Mouse (Mus musculus) liver, embryonic 11.5 days (tissue): Measurements from ENCODE around the gene Slirp. TPM values are rescaled to one million over a fixed set of nuclear protein-coding genes. Genes with fewer than 3 reads are reported as not detected.
"Not testable (repeated sequence)": the region's sequence is repeated elsewhere in the genome, so short reads cannot be mapped to it uniquely, and the experiment has no call there.

ENCODE experiments used
- ATAC-seq: fragments of 200-750 bp; cut with Nextera tagmentation; replicated peaks from 2 replicates; pipeline ENCODE4 v1.8.0; 2017; ENCODE audit warnings: moderate number of reproducible peaks, mild to moderate bottlenecking, moderate TSS enrichment, moderate library complexity; ENCODE audit not compliant: low FRiP score
- DNase-seq: peaks from one replicate; pipeline ENCODE4 v3.0.0-alpha.2; 2017; ENCODE audit warnings: low spot score
- H3K27ac ChIP-seq: fragments of 300-500 bp; sonication (generic); 2 replicates; pipeline ENCODE4 v1.5.1; 2014; ENCODE audit warnings: mild to moderate bottlenecking, low read depth, low read length, control low read depth
- H3K27me3 ChIP-seq: fragments of 300-500 bp; sonication (generic); replicated peaks from 2 replicates; pipeline ENCODE4 v1.6.1; 2014; ENCODE audit warnings: low read length, mixed read lengths; ENCODE audit not compliant: control insufficient read depth, insufficient read depth
- H3K36me3 ChIP-seq: fragments of 300-500 bp; sonication (generic); 2 replicates; pipeline ENCODE4 v1.6.1; 2014; ENCODE audit warnings: mild to moderate bottlenecking, low read length, moderate library complexity, mixed read lengths; ENCODE audit not compliant: control insufficient read depth, insufficient read depth
- H3K4me1 ChIP-seq: fragments of 300-500 bp; sonication (generic); replicated peaks from 2 replicates; pipeline ENCODE4 v1.6.1; 2014; ENCODE audit warnings: low read length, mixed read lengths; ENCODE audit not compliant: control insufficient read depth, insufficient read depth
- H3K4me2 ChIP-seq: fragments of 300-500 bp; sonication (generic); 2 replicates; pipeline ENCODE4 v1.6.1; 2014; ENCODE audit warnings: mild to moderate bottlenecking, control low read depth, moderate library complexity
- H3K4me3 ChIP-seq: fragments of 300-500 bp; sonication (generic); 2 replicates; pipeline ENCODE4 v1.5.1; 2014; ENCODE audit warnings: low read depth, low read length, control low read depth
- H3K9ac ChIP-seq: fragments of 300-500 bp; sonication (generic); 2 replicates; pipeline ENCODE4 v1.6.1; 2014; ENCODE audit warnings: low read depth, low read length, control low read depth
- H3K9me3 ChIP-seq: fragments of 300-500 bp; sonication (generic); 2 replicates; pipeline ENCODE4 v1.6.1; 2016; ENCODE audit warnings: low read length, inconsistent platforms, mixed read lengths; ENCODE audit not compliant: control insufficient read depth
- WGBS: fragments of 180-500 bp; shearing (Covaris S2); extraction: QIAGEN DNeasy Blood & Tissue Kit; methylation state at CpG from one replicate; pipeline ENCODE4 v1.1.7; 2014; 5-methylcytosine and 5-hydroxymethylcytosine counted together
- polyA plus RNA-seq: library from polyadenylated mRNA; unstranded; fragments of >200 nt; fragmentation: Nextera tagmentation; extraction: Ambion mirVana; gene quantifications from 2 replicates; pipeline ENCODE4 v1.2.1, GENCODE M21; 2014

The Slirp gene
- polyA plus RNA-seq, 1 experiment from 2014 or later: 321 TPM

DNA sequence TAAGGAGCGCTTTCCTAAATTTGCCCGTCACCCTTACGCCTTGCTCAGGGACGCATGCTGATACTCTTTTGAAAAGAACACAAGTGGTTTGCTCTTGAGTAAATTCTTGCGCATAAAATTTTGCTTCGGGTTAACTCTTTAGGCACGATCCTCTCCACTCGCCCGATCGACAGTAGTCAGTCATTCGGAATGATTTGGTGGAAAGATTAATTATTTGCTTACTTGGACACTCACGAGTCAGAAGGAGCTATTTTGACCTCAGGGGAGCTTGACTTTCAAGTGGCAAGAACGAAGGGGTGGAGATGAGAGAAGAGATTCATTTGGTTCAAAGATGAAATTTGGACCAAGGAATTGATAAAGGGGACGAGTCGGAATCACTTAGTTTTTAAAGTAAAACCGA lies 515 bp downstream of the Slirp start:
- Histone ChIP-seq H3K4me1 (peaks cover 12% of the 10 kb centered on the region), H3K27me3 (no peaks in the 10 kb centered on the region), H3K36me3 (peaks cover 24% of the 10 kb centered on the region), H3K4me2 (peak overlapping the region; percentile 81), H3K27ac (no peak overlapping the region), H3K4me3 (peak overlapping the region; percentile 91), H3K9ac (peak overlapping the region; percentile 92), H3K9me3 (no peaks in the 10 kb centered on the region)
- no peak for ATAC-seq
- WGBS: 1% methylated on average over 16 of the region's 16 CpGs
- no peak for DNase-seq

- no peak overlapping the region for H3K27ac ChIP-seq
- 85% methylated on average over 9 of the region's 9 CpGs for WGBS
- DNase-seq: no peak
- peaks cover 42% of the 10 kb centered on the region; the same call in 1 of the 2 replicates for H3K36me3 ChIP-seq
- no peak overlapping the region for H3K4me2 ChIP-seq
- no peak for ATAC-seq
- no peak overlapping the region for H3K4me3 ChIP-seq
- no peaks in the 10 kb centered on the region for H3K9me3 ChIP-seq
- H3K27me3 ChIP-seq: no peaks in the 10 kb centered on the region
- H3K9ac ChIP-seq: no peak overlapping the region
- H3K4me1 ChIP-seq: peaks cover 6% of the 10 kb centered on the region
These were observed 5.8 kb downstream of the Slirp start for GRCm38 (mm10) chr12:87449456-87449855.

DNA sequence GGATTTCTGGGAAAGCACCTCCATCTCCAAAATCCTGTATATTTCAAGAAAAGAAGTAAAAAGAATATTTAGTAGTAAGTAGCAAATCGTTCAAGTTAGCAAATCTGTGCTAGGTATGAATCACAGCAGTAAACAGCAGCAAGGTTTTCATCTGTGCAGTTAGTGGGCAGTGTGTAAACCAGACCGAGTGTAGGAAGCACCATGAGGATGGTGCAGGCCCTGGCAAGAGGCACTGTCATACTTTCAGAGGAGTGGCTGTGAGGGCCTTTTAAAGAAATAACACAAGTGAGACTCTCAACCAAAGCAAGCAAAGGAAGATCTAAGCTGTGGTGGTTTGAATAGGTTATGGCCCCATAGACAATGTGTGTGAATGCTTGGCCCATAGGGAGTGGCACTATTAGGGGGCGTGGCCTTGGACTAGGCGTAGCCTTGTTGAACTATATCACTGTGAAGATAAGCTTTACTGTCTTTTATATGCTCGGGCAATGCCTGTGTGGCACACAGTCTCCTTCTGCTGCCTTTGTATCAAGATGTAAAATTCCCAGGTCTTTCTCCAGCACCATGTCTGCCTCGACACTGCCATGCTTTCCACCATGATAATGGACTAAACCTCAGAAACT lies 21.1 kb downstream of the Slirp start:
- H3K9me3 ChIP-seq: no peaks in the 10 kb centered on the region
- no peak overlapping the region for H3K27ac ChIP-seq
- peaks cover 39% of the 10 kb centered on the region for H3K36me3 ChIP-seq
- H3K4me3 ChIP-seq: no peak overlapping the region
- DNase-seq (no peak), ATAC-seq (peak; percentile 88)
- H3K27me3 ChIP-seq: no peaks in the 10 kb centered on the region
- H3K4me1 ChIP-seq: peaks cover 8% of the 10 kb centered on the region
- H3K4me2 ChIP-seq: no peak overlapping the region
- WGBS: 74% methylated on average over 6 of the region's 6 CpGs
- H3K9ac ChIP-seq: no peak overlapping the region

GRCm38 (mm10) chr12:87470263-87471136 lies 26.8 kb downstream of the Slirp start:
- peaks cover 9% of the 10 kb centered on the region for H3K4me1 ChIP-seq
- H3K4me3 ChIP-seq: peak overlapping the region; percentile 89
- peak overlapping the region; percentile 97 for H3K9ac ChIP-seq
- no peaks in the 10 kb centered on the region for H3K9me3 ChIP-seq
- DNase-seq (no peak), ATAC-seq (no peak)
- peaks cover 9% of the 10 kb centered on the region for H3K36me3 ChIP-seq
- no peaks in the 10 kb centered on the region; the same call in 1 of the 2 replicates for H3K27me3 ChIP-seq
- WGBS: 45% methylated on average over 7 of the region's 7 CpGs
- peak overlapping the region; percentile 77 for H3K4me2 ChIP-seq
- no peak overlapping the region for H3K27ac ChIP-seq

DNA sequence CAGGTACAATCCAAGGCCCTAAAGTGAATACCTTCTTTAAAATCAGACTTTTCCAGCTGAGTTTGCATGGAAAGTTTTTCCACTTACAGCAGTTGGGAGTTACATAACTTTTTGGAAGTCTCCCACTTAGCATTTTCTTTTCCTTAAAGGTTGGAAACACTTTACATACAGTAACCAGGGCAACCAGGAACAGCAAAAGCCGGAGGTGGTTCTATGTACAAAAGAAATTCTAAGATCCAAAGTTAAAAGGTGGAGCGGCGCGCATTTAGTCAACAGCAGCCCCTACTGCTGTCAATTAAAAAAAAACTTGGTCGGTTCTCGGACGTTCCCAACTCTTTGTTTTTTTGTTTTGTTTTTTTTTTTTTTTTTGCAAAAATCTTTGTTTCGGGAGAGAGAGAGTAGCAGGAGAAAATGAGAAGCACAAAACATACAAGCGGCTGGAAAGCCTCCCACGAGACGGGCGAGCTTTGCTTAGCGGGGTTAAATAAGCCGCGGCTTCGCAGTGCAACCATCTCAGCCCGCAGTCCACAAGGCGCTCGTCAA lies 27.8 kb downstream of the Slirp start:
- H3K4me2 ChIP-seq: peak overlapping the region; percentile 77
- H3K9me3 ChIP-seq: no peaks in the 10 kb centered on the region
- H3K4me1 ChIP-seq: peaks cover 9% of the 10 kb centered on the region
- peak overlapping the region; percentile 97 for H3K9ac ChIP-seq
- peak overlapping the region; percentile 79 for H3K27ac ChIP-seq
- ATAC-seq: no peak
- peaks cover 9% of the 10 kb centered on the region for H3K36me3 ChIP-seq
- 1% methylated on average over 19 of the region's 19 CpGs for WGBS
- H3K27me3 ChIP-seq: no peaks in the 10 kb centered on the region; the same call in 1 of the 2 replicates
- peak overlapping the region; percentile 89 for H3K4me3 ChIP-seq
- no peak for DNase-seq

- no peaks in the 10 kb centered on the region for H3K9me3 ChIP-seq
- ATAC-seq: peak; percentile 94
These were observed 28.5 kb downstream of the Slirp start, which contains the start of gene Snw1 for GRCm38 (mm10) chr12:87471964-87472786. Gene Snw1, minus strand, starts transcription at chr12:87472274.

GRCm38 (mm10) chr12:87474756-87475155 lies 31.1 kb downstream of the Slirp start:
- DNase-seq (no peak), ATAC-seq (no peak)
- Histone ChIP-seq H3K9ac (no peak overlapping the region), H3K27ac (no peak overlapping the region), H3K36me3 (no peaks in the 10 kb centered on the region), H3K4me2 (no peak overlapping the region), H3K4me1 (peaks cover 9% of the 10 kb centered on the region), H3K27me3 (no peaks in the 10 kb centered on the region; the same call in 1 of the 2 replicates), H3K4me3 (no peak overlapping the region), H3K9me3 (no peaks in the 10 kb centered on the region)
- WGBS: 81% methylated on average over 3 of the region's 3 CpGs

More at GRCm38 (mm10) chr12:87471964-87472786, 28.5 kb downstream of the Slirp start, which contains the start of gene Snw1:
- WGBS: 3% methylated on average over 45 of the region's 45 CpGs
- Histone ChIP-seq H3K27me3 (no peaks in the 10 kb centered on the region; the same call in 1 of the 2 replicates), H3K27ac (peak within 1 kb of the TSS; percentile 79), H3K9ac (peak within 1 kb of the TSS; percentile 97), H3K4me3 (peak within 1 kb of the TSS; percentile 89), H3K4me1 (peaks cover 9% of the 10 kb centered on the region), H3K36me3 (peaks cover 9% of the 10 kb centered on the region; the same call in 1 of the 2 replicates), H3K4me2 (peak within 1 kb of the TSS; percentile 77)
- peak; percentile 88 for DNase-seq

DNA sequence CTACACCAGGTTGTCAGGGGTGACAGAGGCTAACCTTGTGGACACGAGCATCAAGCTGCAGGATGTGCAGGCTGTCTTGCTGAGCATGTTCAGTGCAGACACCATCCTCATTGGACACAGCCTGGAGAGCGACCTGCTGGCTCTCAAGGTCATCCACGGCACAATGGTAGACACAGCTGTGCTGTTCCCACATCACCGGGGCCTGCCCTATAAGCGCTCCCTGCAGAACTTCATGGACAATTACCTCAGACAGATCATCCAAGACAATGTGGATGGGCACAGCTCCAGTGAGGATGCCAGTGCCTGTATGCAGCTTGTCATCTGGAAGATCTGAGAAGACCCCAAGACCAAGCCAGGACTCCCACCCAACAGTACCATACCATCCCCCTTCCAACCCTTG lies 38.8 kb downstream of the Slirp start:
- not testable (repeated sequence) for H3K9ac ChIP-seq, H3K4me3 ChIP-seq, H3K4me1 ChIP-seq, H3K4me2 ChIP-seq, H3K27me3 ChIP-seq, ATAC-seq, H3K27ac ChIP-seq, H3K36me3 ChIP-seq, DNase-seq, H3K9me3 ChIP-seq
- WGBS: 80% methylated on average over 5 of the region's 5 CpGs
